Mouse (Mus musculus): ENCODE data around the gene Setd1b.
"Not testable (repeated sequence)": the region's sequence is repeated elsewhere in the genome, so short reads cannot be mapped to it uniquely, and the experiment has no call there.

The Setd1b gene

DNA sequence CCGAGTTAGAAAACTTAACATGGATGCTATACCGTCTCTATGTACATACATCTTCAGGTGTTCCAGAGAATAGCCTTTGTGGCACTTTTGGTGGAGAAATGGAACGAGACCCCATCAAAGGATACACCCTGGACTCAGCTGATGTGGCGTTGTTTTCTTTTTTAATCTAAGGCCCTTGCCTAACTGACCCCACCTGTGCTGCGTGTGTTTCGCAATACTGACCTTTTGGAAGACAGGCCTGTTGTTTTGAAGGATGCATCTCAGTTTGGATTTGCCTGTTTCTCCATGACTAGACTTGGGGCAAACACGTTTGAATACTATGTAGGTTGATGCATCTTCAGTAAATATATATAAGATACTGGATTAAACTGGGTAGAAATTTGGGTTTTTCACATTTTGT, 61.6 kb downstream of the Setd1b start:
- DNase-seq: not testable (repeated sequence)

Measured in thymus, postnatal 36 days (tissue).